Mouse (Mus musculus) kidney, embryonic 15.5 days (tissue): ENCODE data around the gene Cox4i1. TPM values are rescaled to one million over a fixed set of nuclear protein-coding genes. Genes with fewer than 3 reads are reported as not detected.

ENCODE experiments used
- ATAC-seq: fragments of 200-750 bp; cut with Nextera tagmentation; replicated peaks from 2 replicates; pipeline ENCODE4 v1.8.0; 2017; ENCODE audit warnings: moderate TSS enrichment; ENCODE audit not compliant: low FRiP score
- H3K27ac ChIP-seq: fragments of 300-500 bp; sonication (generic); 2 replicates; pipeline ENCODE4 v1.5.1; 2015; ENCODE audit warnings: mild to moderate bottlenecking, inconsistent platforms
- H3K27me3 ChIP-seq: fragments of 300-500 bp; sonication (generic); 2 replicates; pipeline ENCODE4 v1.6.1; 2015; ENCODE audit warnings: inconsistent platforms
- H3K36me3 ChIP-seq: fragments of 300-500 bp; sonication (generic); 2 replicates; pipeline ENCODE4 v1.6.1; 2015; ENCODE audit warnings: inconsistent platforms
- H3K4me1 ChIP-seq: fragments of 300-500 bp; sonication (generic); 2 replicates; pipeline ENCODE4 v1.6.1; 2015; ENCODE audit warnings: inconsistent platforms
- H3K4me2 ChIP-seq: fragments of 300-500 bp; sonication (generic); 2 replicates; pipeline ENCODE4 v1.6.1; 2015; ENCODE audit warnings: moderate library complexity, mild to moderate bottlenecking, inconsistent platforms
- H3K4me3 ChIP-seq: fragments of 300-500 bp; sonication (generic); replicated peaks from 2 replicates; pipeline ENCODE4 v1.5.1; 2015; ENCODE audit warnings: mild to moderate bottlenecking, inconsistent platforms
- H3K9ac ChIP-seq: fragments of 300-500 bp; sonication (generic); 2 replicates; pipeline ENCODE4 v1.6.1; 2015; ENCODE audit warnings: mild to moderate bottlenecking, inconsistent platforms
- H3K9me3 ChIP-seq: fragments of 300-500 bp; sonication (generic); replicated peaks from 2 replicates; pipeline ENCODE4 v1.6.1; 2016; ENCODE audit warnings: inconsistent platforms
- WGBS: fragments of 180-500 bp; shearing (Covaris S2); methylation state at CpG from one replicate; pipeline ENCODE4 v1.1.7; 2015; ENCODE audit warnings: mixed read lengths; 5-methylcytosine and 5-hydroxymethylcytosine counted together
- polyA plus RNA-seq: library from polyadenylated mRNA; unstranded; fragments of >200 nt; fragmentation: Nextera tagmentation; extraction: Ambion mirVana; gene quantifications from 2 replicates; pipeline ENCODE4 v1.2.1, GENCODE M21; 2015

Cox4i1 gene
- polyA plus RNA-seq, 1 experiment from 2014 or later = 1,138 TPM

DNA sequence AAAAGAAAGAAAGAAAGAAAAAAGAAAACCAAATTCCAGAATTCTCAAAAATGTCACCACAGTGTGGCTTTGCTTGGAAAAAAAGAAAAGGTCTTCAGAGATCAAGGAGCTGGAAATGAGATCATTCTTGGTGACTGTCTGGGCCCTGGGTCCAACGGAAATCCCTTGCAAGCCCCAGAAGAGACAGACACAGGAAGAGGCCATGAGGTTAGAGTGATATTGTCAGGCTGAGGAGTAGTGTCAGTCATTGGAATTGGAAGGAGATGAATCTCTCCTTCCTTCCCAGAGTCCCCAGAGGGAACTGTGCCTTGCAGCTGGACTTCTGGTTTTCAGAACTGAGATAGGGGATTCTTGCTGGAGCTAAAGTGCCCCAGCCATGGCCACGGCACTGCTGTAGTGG is 31.5 kb downstream of the Cox4i1 start:
- H3K27me3 ChIP-seq = peaks cover 22% of the 10 kb centered on the region; the same call in 1 of the 2 replicates
- ATAC-seq = no peak
- peaks cover 42% of the 10 kb centered on the region for H3K4me1 ChIP-seq
- peak overlapping the region; percentile 37; the same call in 1 of the 2 replicates for H3K27ac ChIP-seq
- no peaks in the 10 kb centered on the region for H3K9me3 ChIP-seq
- no peak overlapping the region for H3K9ac ChIP-seq
- 70% methylated on average over 2 of the region's 2 CpGs for WGBS
- no peaks in the 10 kb centered on the region for H3K36me3 ChIP-seq
- no peak overlapping the region for H3K4me3 ChIP-seq
- no peak overlapping the region for H3K4me2 ChIP-seq

DNA sequence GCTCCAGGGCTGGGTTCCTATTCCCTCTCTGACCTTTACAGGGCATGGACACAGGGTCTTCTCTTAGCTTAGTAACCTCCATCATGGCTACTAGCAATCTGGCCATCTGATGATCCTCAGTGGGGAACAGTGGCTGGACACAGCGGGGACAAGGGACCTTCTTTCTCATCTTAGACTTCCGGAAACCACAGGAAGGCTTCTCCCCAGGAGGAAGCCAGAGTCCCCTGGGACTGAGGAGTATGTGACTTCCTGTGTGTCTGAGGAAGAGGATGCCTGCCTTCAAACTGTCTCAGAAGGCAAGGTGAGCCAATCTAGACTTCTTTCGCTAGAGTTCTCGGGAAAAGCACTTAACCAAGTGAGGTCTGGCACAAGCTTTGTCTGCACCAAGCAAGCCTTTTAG is 32.0 kb downstream of the Cox4i1 start:
- H3K9me3 ChIP-seq = no peaks in the 10 kb centered on the region

DNA sequence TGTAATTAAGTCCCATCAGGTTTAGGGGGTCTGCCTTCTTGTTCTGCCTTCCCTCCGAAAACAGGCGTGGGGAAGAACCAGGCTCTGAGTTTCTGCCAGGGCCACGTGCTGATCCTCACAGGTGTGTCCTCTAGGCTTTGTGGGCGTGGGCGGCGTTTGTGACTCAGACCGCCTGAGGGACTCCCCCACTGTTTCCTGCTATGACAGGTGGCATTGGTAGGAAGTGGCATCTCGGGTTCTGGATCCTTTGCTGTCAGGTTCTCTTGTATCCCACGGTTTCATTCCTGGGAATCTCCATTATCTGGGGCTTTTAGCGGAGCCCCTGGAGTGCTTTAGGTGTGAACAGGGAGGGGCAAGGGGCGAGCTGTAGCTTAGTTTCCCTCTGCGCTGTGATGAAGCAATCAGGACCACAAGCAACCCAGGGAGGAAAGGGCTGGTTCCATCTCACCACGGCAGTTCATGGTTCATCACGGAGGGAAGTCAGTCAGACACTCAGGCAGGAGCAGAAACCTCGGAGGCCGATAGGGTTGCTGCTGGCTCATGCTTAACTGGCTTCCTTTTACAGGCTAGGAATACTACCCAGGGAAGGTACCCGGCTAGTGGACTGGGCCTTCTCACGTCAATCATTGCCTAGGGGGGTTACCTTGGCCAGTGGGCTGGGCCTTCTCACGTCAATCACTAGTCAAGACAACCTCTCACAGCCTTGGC is 33.9 kb downstream of the Cox4i1 start:
- H3K4me1 ChIP-seq = peaks cover 25% of the 10 kb centered on the region
- H3K36me3 ChIP-seq = no peaks in the 10 kb centered on the region
- no peak for ATAC-seq
- H3K27ac ChIP-seq = no peak overlapping the region
- 48% methylated on average over 19 of the region's 19 CpGs for WGBS
- H3K4me2 ChIP-seq = no peak overlapping the region
- peaks cover 17% of the 10 kb centered on the region; the same call in 1 of the 2 replicates for H3K27me3 ChIP-seq
- no peaks in the 10 kb centered on the region for H3K9me3 ChIP-seq
- no peak overlapping the region for H3K4me3 ChIP-seq
- H3K9ac ChIP-seq = no peak overlapping the region

More for the DNA sequence above, 32.0 kb downstream of the Cox4i1 start:
- Histone ChIP-seq H3K4me1 (peaks cover 40% of the 10 kb centered on the region), H3K36me3 (no peaks in the 10 kb centered on the region), H3K4me3 (no peak overlapping the region), H3K27ac (peak overlapping the region; percentile 37; the same call in 1 of the 2 replicates), H3K27me3 (peaks cover 19% of the 10 kb centered on the region; the same call in 1 of the 2 replicates), H3K9ac (no peak overlapping the region), H3K4me2 (no peak overlapping the region)
- no peak for ATAC-seq
- WGBS = 82% methylated on average over 4 of the region's 4 CpGs

DNA sequence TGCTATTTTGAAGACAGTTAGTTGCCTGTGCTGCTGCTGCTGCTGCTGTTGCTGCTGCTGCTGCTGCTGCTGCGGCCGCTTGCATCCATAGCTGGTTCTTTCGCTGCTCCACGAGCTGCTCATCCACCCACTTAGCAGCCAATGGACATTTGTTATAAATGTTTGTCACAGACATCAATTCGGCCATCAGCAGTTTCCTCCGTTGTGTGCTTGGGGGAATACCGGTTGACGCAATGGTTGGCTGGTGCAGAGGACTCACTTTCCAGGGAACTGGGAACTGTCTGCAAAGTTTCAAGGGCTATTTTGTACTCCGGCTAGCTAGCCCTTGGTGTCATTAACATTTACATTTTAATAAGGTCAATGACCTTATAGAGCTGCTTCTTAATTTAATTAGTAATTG is 36.2 kb downstream of the Cox4i1 start:
- H3K36me3 ChIP-seq = no peaks in the 10 kb centered on the region
- no peaks in the 10 kb centered on the region for H3K9me3 ChIP-seq
- no peak overlapping the region for H3K4me2 ChIP-seq
- H3K27me3 ChIP-seq = peaks cover 17% of the 10 kb centered on the region; the same call in 1 of the 2 replicates
- H3K27ac ChIP-seq = no peak overlapping the region
- WGBS = 28% methylated on average over 9 of the region's 9 CpGs
- H3K9ac ChIP-seq = no peak overlapping the region
- H3K4me1 ChIP-seq = peaks cover 13% of the 10 kb centered on the region
- H3K4me3 ChIP-seq = no peak overlapping the region
- ATAC-seq = no peak

DNA sequence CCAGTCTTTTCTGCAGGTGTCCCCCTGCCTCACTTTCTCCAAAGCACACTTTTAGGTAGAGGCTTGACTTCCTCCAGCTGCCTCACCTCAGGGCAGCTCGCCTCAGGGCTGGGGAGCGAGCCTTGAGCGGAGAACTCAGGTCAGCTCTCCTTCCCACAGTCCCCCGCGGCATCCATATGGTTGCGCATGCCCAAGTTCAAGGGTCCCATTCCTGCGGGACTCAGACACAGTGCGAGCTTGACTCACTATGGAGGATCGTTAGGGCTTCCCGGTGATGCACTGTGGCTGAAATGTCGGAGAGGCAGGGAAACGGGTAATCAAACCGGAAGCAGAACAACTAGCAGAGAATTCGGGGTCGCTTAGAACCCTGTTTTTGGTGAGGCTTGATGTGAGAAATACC is 37.1 kb downstream of the Cox4i1 start:
- Histone ChIP-seq H3K27me3 (peaks cover 17% of the 10 kb centered on the region; the same call in 1 of the 2 replicates), H3K27ac (no peak overlapping the region), H3K4me1 (peaks cover 8% of the 10 kb centered on the region), H3K9me3 (no peaks in the 10 kb centered on the region), H3K36me3 (no peaks in the 10 kb centered on the region), H3K4me3 (no peak overlapping the region), H3K9ac (no peak overlapping the region), H3K4me2 (no peak overlapping the region)
- no peak for ATAC-seq
- 67% methylated on average over 15 of the region's 15 CpGs for WGBS

DNA sequence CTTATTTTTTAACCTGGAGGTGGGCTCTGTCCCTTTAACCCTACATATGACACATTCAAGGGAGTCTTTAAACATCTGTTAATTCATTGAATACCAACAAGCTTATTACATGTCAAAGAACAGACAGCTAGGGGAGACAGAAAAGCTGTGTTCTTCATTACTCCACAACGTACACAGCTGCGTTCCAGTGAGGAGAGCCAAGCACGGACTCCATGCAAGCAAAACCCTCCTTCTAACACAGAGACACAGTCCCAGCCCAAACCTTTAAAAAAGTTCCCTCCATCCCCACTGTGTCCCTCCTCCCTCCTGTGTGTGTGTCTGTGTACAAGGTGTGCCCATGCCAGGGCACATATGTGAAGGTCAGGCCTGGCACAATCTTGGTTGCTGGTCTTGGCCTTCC is 38.2 kb downstream of the Cox4i1 start:
- H3K9ac ChIP-seq = no peak overlapping the region
- ATAC-seq = no peak
- H3K4me1 ChIP-seq = peaks cover 7% of the 10 kb centered on the region

DNA sequence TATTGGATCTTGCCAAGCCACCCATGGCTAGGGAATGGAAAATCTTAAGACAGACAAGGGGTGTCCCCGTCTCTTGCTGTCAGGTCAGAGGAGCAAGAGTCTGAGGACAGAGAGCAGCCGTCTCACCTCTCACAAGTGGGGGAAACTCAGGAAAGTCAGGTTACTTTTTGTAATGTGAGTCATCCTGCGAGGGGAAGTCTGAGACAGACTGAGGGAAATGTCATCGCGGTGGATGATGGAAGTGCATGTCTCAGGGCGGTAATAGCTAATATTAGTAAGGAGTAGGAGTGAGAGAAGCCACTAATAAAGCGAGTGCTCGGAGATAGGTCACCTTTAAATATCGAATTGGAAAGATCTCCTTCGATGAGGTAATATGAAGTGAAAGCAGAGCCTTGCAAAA is 41.2 kb downstream of the Cox4i1 start:
- 72% methylated on average over 10 of the region's 10 CpGs for WGBS
- peaks cover 5% of the 10 kb centered on the region for H3K4me1 ChIP-seq
- no peak for ATAC-seq
- no peaks in the 10 kb centered on the region for H3K36me3 ChIP-seq
- no peak overlapping the region for H3K27ac ChIP-seq
- peaks cover 4% of the 10 kb centered on the region; the same call in 1 of the 2 replicates for H3K27me3 ChIP-seq
- no peak overlapping the region for H3K9ac ChIP-seq
- no peak overlapping the region for H3K4me2 ChIP-seq
- H3K4me3 ChIP-seq = no peak overlapping the region
- no peaks in the 10 kb centered on the region for H3K9me3 ChIP-seq

More for the DNA sequence above, 38.2 kb downstream of the Cox4i1 start:
- Histone ChIP-seq H3K27me3 (peaks cover 17% of the 10 kb centered on the region; the same call in 1 of the 2 replicates), H3K4me3 (no peak overlapping the region), H3K9me3 (no peaks in the 10 kb centered on the region), H3K27ac (no peak overlapping the region), H3K4me2 (no peak overlapping the region), H3K36me3 (no peaks in the 10 kb centered on the region)
- WGBS = 79% methylated on average over 3 of the region's 3 CpGs

DNA sequence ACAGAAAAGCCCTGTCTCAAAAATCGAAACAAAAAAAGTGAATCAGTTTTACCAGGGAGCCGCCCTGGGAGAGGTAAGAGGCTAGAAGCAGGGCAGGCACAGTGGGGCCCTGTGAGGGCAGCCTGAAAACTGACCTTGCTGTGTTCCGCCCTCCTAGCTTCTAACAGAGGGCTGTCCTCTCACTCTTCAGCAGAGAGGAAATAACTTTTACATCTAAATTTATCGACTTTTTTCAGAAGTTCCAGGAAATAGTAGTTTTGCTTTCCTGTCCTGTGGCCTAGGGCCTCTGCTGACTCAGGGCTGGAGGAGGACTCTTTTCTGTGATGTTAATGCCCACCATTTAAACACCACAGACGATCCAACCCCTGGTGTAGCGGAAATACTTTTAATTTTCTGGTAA is 47.2 kb downstream of the Cox4i1 start:
- H3K27ac ChIP-seq = peak overlapping the region; percentile 47

DNA sequence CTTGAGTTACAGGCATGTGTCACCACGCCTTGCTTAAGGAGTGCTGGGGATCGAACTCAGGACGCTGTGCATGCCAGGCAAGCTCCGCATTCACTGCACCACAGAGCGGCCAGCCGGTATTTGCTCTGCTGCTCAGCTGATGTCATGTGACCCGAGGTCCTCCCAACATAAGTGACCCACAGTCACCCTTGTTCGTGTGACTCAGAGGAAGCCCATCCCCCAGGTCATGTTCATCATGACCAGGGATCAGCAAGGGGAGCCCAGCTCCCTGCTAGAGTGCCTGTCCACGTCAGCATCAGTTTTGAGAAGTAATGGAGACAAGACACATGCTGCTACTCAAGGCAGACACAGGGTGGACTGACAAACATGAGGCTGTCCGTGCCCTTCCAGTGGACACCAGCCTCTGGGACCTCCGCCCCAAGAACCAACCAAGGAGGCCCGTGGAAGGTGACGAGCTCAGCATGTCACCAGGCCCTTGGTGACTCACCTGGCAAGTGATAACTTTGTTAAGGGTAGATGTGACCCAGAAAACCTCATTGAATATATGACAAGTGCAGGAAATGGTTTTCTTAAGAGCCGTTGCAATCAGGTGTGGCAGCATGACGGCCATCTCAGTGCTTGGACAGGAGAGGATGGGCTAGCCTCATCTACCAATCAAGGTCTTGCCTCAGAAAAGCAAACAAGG is 48.1 kb downstream of the Cox4i1 start:
- H3K27me3 ChIP-seq = 0 out of 2 replicates have a peak, but pooled peaks cover 4% of the 10 kb centered on the region
- H3K9me3 ChIP-seq = no peaks in the 10 kb centered on the region
- H3K4me1 ChIP-seq = peaks cover 17% of the 10 kb centered on the region
- WGBS = 74% methylated on average over 15 of the region's 15 CpGs
- no peak overlapping the region for H3K4me2 ChIP-seq
- no peak overlapping the region for H3K9ac ChIP-seq
- H3K27ac ChIP-seq = peak overlapping the region; percentile 47; the same call in 1 of the 2 replicates
- H3K4me3 ChIP-seq = no peak overlapping the region
- H3K36me3 ChIP-seq = no peaks in the 10 kb centered on the region
- no peak for ATAC-seq

More for the DNA sequence above, 47.2 kb downstream of the Cox4i1 start:
- Histone ChIP-seq H3K9me3 (no peaks in the 10 kb centered on the region), H3K36me3 (no peaks in the 10 kb centered on the region), H3K4me1 (peaks cover 17% of the 10 kb centered on the region), H3K9ac (no peak overlapping the region), H3K4me3 (no peak overlapping the region), H3K4me2 (no peak overlapping the region), H3K27me3 (no peaks in the 10 kb centered on the region)
- no peak for ATAC-seq
- 58% methylated on average over 6 of the region's 6 CpGs for WGBS

DNA sequence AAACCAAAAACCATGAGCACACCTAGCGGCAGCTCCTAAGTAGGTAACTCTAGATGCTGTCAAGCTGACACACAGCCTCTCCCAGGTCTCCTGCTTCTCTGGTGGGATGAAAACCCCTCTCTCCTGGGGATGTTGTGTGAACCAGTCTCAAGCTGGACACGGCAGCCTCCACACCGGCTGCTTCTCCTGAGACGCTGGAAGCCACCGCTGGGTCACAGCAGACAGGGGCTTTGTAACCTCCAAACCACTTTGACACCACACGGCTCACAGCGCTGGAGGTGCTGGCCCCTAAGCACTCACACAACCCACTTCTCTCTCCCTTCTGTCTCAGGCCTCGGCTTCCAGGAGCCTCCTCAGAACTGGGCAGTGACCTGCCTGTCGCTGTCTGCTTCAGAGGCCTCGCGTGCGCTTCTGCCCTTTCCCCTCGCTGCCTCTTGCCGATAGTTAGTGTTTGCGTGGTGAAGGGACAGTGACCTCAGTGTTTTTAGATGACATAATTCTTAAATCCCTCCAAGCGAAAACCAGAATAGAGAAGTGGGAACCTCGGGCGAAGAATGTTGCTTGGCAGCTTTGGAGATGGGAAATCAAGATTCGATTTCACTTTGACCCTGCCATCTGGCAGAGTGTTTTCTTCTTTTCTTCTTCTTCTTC is 51.7 kb downstream of the Cox4i1 start:
- WGBS = 52% methylated on average over 19 of the region's 19 CpGs
- no peak overlapping the region for H3K4me3 ChIP-seq
- H3K4me2 ChIP-seq = no peak overlapping the region
- H3K27ac ChIP-seq = no peak overlapping the region
- peaks cover 18% of the 10 kb centered on the region for H3K4me1 ChIP-seq
- H3K9ac ChIP-seq = no peak overlapping the region
- ATAC-seq = no peak
- 0 out of 2 replicates have a peak, but pooled peaks cover 4% of the 10 kb centered on the region for H3K27me3 ChIP-seq
- 0 out of 2 replicates have a peak, but pooled peaks cover 7% of the 10 kb centered on the region for H3K9me3 ChIP-seq
- no peaks in the 10 kb centered on the region for H3K36me3 ChIP-seq

DNA sequence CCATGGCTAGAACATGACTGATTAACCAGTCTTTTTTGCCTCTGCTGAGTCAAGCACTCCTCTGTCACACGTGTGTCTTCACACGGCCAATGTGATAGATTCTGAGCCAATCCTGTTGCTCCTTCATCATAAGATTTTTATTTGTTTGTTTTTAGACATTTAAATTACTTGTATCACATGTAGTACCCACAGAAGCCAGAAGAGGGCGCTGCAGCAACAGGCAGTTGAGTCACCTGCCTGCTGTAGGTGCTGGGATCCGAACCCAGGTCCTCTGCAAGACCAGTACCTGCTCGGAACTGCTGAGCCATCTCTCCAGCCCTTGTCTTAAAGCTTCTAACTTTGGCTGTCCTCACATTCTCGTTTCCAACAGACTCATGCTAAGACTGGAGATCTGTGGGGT is 55.0 kb downstream of the Cox4i1 start:
- H3K4me3 ChIP-seq = no peak overlapping the region
- WGBS = 76% methylated on average over 6 of the region's 6 CpGs
- ATAC-seq = no peak
- H3K4me1 ChIP-seq = peaks cover 17% of the 10 kb centered on the region
- 0 out of 2 replicates have a peak, but pooled peaks cover 7% of the 10 kb centered on the region for H3K27me3 ChIP-seq
- no peak overlapping the region for H3K27ac ChIP-seq
- H3K9me3 ChIP-seq = 0 out of 2 replicates have a peak, but pooled peaks cover 7% of the 10 kb centered on the region
- H3K9ac ChIP-seq = no peak overlapping the region
- no peaks in the 10 kb centered on the region for H3K36me3 ChIP-seq
- H3K4me2 ChIP-seq = no peak overlapping the region
